ENCODE assay signal across 8 mouse cellular contexts in genomic region chr1:38129501-38130267, GRCm38 (mm10). TPM values are rescaled to one million over a fixed set of nuclear protein-coding genes. Genes with fewer than 3 reads are reported as not detected.
A peak's percentile ranks its signal among the peaks of the same experiment; 100 is the strongest.
DNase-seq lines count a peak whose midpoint lies in the region; ATAC-seq lines count a peak whose summit lies in the region.

TSS of gene Rev1 (minus strand) at chr1:38129801.

- peak within 1 kb of the TSS; percentile 94 for H3K4me2 ChIP-seq in hindbrain, embryonic 14.5 days (replicated peaks)

- H3K9me3 ChIP-seq in hindbrain, embryonic 14.5 days (ENCODE audit: control insufficient read depth, low read length): no peaks in the 10 kb centered on the region

- H3K27ac ChIP-seq in hindbrain, embryonic 14.5 days: peak within 1 kb of the TSS; percentile 96

- H3K4me3 ChIP-seq in hindbrain, embryonic 14.5 days (replicated peaks; ENCODE audit: low read length): peak within 1 kb of the TSS; percentile 88

- no peaks in the 10 kb centered on the region for H3K27me3 ChIP-seq in hindbrain, embryonic 14.5 days (ENCODE audit: control insufficient read depth, insufficient read depth, low read length)

- H3K4me1 ChIP-seq in hindbrain, embryonic 14.5 days (replicated peaks; ENCODE audit: control insufficient read depth, insufficient read depth, low read length): peaks cover 20% of the 10 kb centered on the region

- no peaks in the 10 kb centered on the region for H3K36me3 ChIP-seq in hindbrain, embryonic 14.5 days (replicated peaks; ENCODE audit: control insufficient read depth, insufficient read depth)

- under 1% methylated on average over 72 of the region's 122 CpGs for WGBS in hindbrain, embryonic 14.5 days

- ATAC-seq in hindbrain, embryonic 14.5 days (ENCODE audit: low FRiP score): peak; percentile 94

- DNase-seq in T-cell, adult 2 months (ENCODE audit: low spot score): peak; percentile 85
- peak; percentile 98 to 99 for DNase-seq in cerebellum, postnatal 25 days
- DNase-seq in frontal cortex, postnatal 25 days (ENCODE audit: low spot score in 2 of 2): peak; percentile 82 to 91
- DNase-seq in hindbrain, embryonic 14.5 days (ENCODE audit: low spot score): peak; percentile 92
- peak; percentile 95 for DNase-seq in layer of hippocampus, postnatal 36 days
- peak; percentile 91 for DNase-seq in lung, postnatal 25 days (ENCODE audit: low spot score)
- DNase-seq in retina, adult 2 months (ENCODE audit: low read depth, low spot score): peak; percentile 84
- DNase-seq in thymus, postnatal 25 days: peak; percentile 93

- peak within 1 kb of the TSS; percentile 82 for H3K9ac ChIP-seq in hindbrain, embryonic 14.5 days

RNA-seq across cellular contexts. Expression of gene Rev1, which starts in this region (rescaled TPM):
- 31.1 and 32.6 TPM in 2 replicates for polyA plus RNA-seq in hindbrain, embryonic 14.5 days (2014; fragmentation: Nextera tagmentation; extraction: Ambion mirVana)
- total RNA-seq in layer of hippocampus, postnatal 36 days (2021): 10 to 100 TPM; 38.7 to 45.0 TPM

Comparison
In these comparisons a context has a peak if more than half of its experiments do, and no peak if none do; other contexts are left out.
1. Peak in every context shown above with its lines: DNase-seq, ATAC-seq, H3K4me3 ChIP-seq and H3K27ac ChIP-seq.